Mouse (Mus musculus): ENCODE measurements at regions not wholly inside any gene's neighbourhood (a gene's known extent, or its start where the extent isn't known, plus 50 kb on each side); places are given as distances from the start of the nearest gene placed in this dataset.
A peak's percentile ranks its signal among the peaks of the same experiment; 100 is the strongest.

DNA sequence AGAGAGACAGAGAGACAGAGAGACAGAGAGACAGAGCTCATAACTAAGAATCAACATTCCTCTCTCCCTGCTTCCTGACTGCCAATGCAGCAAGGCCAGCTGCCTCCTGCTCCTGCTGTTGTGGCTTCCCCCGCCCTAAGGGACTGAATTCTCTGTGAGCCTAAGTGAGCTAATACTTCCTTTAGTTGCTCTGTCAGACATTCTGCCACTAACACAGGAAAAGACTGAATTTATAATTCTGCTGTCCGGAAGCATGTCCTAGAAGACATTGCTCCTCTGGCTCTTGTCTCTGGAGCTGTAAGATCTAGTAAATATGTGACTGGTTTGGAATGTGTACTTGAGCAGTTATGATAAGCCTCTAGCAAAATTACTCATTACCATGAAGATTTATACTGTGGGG is 176.7 kb downstream of the Pfkfb3 start:
- DNase-seq (ENCODE audit: low read depth in 1 of 2, low spot score in 2 of 2), result no peak
- 24% methylated on average over 2 of the region's 2 CpGs for WGBS
- TF ChIP-seq CTCF (IDR thresholded peaks at IDR 0.05; ENCODE audit: extremely low read depth, insufficient read depth, insufficient read length, insufficient replicate concordance) (no peak), POLR2A (IDR thresholded peaks at IDR 0.05; ENCODE audit: low read depth, low read length) (no peak)

DNA sequence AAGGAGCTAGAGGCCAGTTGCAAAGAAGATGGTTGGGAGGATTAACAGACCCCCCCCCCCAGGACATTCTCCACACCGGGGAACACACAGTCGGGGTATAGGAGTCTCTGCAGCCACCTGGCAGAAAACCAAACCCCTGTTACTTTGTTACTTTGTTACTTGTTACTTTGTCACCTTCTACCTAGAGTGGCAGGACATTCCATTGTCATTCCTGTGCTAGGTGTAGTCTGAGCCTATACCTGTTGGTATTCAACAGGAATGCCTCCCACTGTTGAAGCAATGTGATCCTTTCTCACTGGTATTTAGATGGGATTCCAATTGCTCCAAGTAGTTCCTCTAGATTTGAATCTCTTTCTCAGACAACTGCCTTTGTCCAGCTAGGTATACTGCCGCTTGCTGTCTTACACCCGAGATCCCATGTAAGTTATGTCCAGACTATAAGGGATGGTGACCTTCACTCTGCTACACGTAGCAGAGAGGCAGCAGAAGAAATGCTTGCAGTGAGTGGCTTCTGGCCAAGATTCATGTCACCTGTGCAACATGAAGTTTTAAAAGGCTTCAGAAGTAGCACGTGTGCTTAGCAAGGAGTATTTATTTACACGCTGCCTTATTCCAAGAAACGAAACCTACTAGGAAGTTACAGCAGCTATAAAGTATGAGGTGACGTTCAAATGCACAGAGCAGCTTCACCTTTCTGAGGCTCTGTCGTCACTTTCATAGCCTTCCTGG is 178.0 kb downstream of the Pfkfb3 start:
- 59% methylated on average over 10 of the region's 10 CpGs for WGBS
- H3K27me3 ChIP-seq (ENCODE audit: control insufficient read depth, insufficient read depth, low read length), result no peaks in the 10 kb centered on the region
- H3K27ac ChIP-seq (ENCODE audit: insufficient read depth, low read length), result no peak overlapping the region
- H3K4me3 ChIP-seq (ENCODE audit: extremely low read depth, insufficient read depth, insufficient read length), result no peak overlapping the region
- TF ChIP-seq POLR2A (IDR thresholded peaks at IDR 0.05; ENCODE audit: low read depth, low read length) (no peak), CTCF (IDR thresholded peaks at IDR 0.05; ENCODE audit: extremely low read depth, insufficient read depth, insufficient read length, insufficient replicate concordance) (no peak)
- DNase-seq (ENCODE audit: low read depth in 1 of 2, low spot score in 2 of 2), result no peak
- H3K36me3 ChIP-seq (ENCODE audit: control insufficient read depth, insufficient read depth, low read length), result no peaks in the 10 kb centered on the region
- peaks cover 17% of the 10 kb centered on the region; the same call in 1 of the 2 replicates for H3K4me1 ChIP-seq (ENCODE audit: control insufficient read depth, insufficient read depth, insufficient read length)

More for the DNA sequence above, 176.7 kb downstream of the Pfkfb3 start:
- Histone ChIP-seq H3K36me3 (ENCODE audit: control insufficient read depth, insufficient read depth, low read length) (no peaks in the 10 kb centered on the region), H3K27me3 (ENCODE audit: control insufficient read depth, insufficient read depth, low read length) (no peaks in the 10 kb centered on the region), H3K27ac (ENCODE audit: insufficient read depth, low read length) (no peak overlapping the region), H3K4me3 (ENCODE audit: extremely low read depth, insufficient read depth, insufficient read length) (no peak overlapping the region), H3K4me1 (ENCODE audit: control insufficient read depth, insufficient read depth, insufficient read length) (peaks cover 17% of the 10 kb centered on the region; the same call in 1 of the 2 replicates)

DNA sequence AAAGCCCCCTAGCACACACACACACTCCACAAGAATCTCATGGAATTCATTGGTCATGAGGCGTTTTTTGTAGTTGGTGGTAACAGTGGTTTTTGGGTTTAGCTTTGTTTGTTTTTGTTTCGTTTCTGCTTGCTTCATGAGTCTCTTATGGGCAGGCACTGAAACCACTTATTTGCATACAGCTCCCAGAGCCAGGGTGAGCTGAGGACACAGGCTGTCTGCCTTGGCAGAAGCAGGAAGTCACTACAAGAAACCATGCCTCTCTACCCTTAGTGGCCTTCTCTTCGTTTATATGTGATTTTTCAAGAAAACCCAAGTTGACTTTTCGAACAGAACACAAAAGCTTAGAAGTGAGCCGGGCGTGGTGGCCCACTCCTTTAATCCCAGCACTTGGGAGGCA is 178.8 kb downstream of the Pfkfb3 start:
- Histone ChIP-seq H3K36me3 (ENCODE audit: control insufficient read depth, insufficient read depth, low read length) (no peaks in the 10 kb centered on the region), H3K4me1 (ENCODE audit: control insufficient read depth, insufficient read depth, insufficient read length) (peaks cover 17% of the 10 kb centered on the region; the same call in 1 of the 2 replicates), H3K27ac (ENCODE audit: insufficient read depth, low read length) (no peak overlapping the region; the same call in 1 of the 2 replicates), H3K27me3 (ENCODE audit: control insufficient read depth, insufficient read depth, low read length) (no peaks in the 10 kb centered on the region), H3K4me3 (ENCODE audit: extremely low read depth, insufficient read depth, insufficient read length) (peak overlapping the region; percentile 47)
- TF ChIP-seq CTCF (IDR thresholded peaks at IDR 0.05; ENCODE audit: extremely low read depth, insufficient read depth, insufficient read length, insufficient replicate concordance) (no peak), POLR2A (IDR thresholded peaks at IDR 0.05; ENCODE audit: low read depth, low read length) (no peak)
- DNase-seq (ENCODE audit: low read depth in 1 of 2, low spot score in 2 of 2), result peak; percentile 69 to 82
- WGBS, result 4% methylated on average over 6 of the region's 6 CpGs

DNA sequence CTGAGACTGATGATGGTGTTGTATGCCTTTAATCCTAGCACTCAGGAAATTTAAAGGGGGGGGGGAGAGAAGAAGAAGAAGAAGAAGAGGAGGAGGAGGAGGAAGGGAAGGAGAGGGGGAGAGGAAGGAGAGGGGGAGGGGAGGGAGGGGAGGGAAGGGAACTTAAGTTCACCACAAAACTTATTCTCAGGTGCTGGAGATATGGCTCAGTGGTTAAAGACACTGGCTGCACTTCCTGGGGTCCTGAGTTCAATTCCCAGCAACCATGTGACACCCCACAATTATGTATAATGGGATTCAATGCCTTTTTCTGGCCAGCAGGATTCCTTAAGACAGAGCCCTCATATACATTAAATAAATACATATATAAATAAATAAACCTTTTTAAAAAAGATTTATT is 183.6 kb downstream of the Pfkfb3 start:
- H3K27ac ChIP-seq (ENCODE audit: insufficient read depth, low read length), result no peak overlapping the region
- TF ChIP-seq CTCF (IDR thresholded peaks at IDR 0.05; ENCODE audit: extremely low read depth, insufficient read depth, insufficient read length, insufficient replicate concordance), result no peak
- TF ChIP-seq POLR2A (IDR thresholded peaks at IDR 0.05; ENCODE audit: low read depth, low read length), result no peak
- H3K27me3 ChIP-seq (ENCODE audit: control insufficient read depth, insufficient read depth, low read length), result no peaks in the 10 kb centered on the region
- no peaks in the 10 kb centered on the region for H3K36me3 ChIP-seq (ENCODE audit: control insufficient read depth, insufficient read depth, low read length)
- no peak overlapping the region for H3K4me3 ChIP-seq (ENCODE audit: extremely low read depth, insufficient read depth, insufficient read length)
- peaks cover 3% of the 10 kb centered on the region; the same call in 1 of the 2 replicates for H3K4me1 ChIP-seq (ENCODE audit: control insufficient read depth, insufficient read depth, insufficient read length)
- DNase-seq (ENCODE audit: low read depth in 1 of 2, low spot score in 2 of 2), result no peak

DNA sequence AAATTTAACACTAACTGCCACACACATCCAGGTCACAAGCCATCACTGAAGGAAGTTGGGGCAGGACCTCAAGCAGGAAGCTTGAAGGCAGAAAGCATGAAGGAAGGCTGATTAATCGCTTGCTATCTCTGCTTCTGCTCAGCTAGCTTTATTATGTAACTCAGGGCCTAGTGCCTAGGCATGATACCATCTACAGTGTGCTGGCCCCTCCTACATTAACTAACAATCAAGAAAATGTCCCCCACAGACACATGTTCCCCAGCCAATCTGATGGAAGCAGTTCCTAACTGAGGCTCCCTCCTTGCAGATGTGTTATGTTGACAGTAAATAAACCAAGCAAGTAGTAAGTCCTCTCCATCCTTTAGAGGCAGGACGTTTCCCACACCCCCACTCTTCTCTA is 186.6 kb downstream of the Pfkfb3 start:
- H3K27ac ChIP-seq (ENCODE audit: insufficient read depth, low read length), result no peak overlapping the region
- no peaks in the 10 kb centered on the region for H3K36me3 ChIP-seq (ENCODE audit: control insufficient read depth, insufficient read depth, low read length)
- no peaks in the 10 kb centered on the region for H3K4me1 ChIP-seq (ENCODE audit: control insufficient read depth, insufficient read depth, insufficient read length)
- TF ChIP-seq CTCF (IDR thresholded peaks at IDR 0.05; ENCODE audit: extremely low read depth, insufficient read depth, insufficient read length, insufficient replicate concordance), result no peak
- no peak for TF ChIP-seq POLR2A (IDR thresholded peaks at IDR 0.05; ENCODE audit: low read depth, low read length)
- 47% methylated on average over 2 of the region's 2 CpGs for WGBS
- no peaks in the 10 kb centered on the region for H3K27me3 ChIP-seq (ENCODE audit: control insufficient read depth, insufficient read depth, low read length)
- H3K4me3 ChIP-seq (ENCODE audit: extremely low read depth, insufficient read depth, insufficient read length), result no peak overlapping the region
- DNase-seq (ENCODE audit: low read depth in 1 of 2, low spot score in 2 of 2), result no peak

DNA sequence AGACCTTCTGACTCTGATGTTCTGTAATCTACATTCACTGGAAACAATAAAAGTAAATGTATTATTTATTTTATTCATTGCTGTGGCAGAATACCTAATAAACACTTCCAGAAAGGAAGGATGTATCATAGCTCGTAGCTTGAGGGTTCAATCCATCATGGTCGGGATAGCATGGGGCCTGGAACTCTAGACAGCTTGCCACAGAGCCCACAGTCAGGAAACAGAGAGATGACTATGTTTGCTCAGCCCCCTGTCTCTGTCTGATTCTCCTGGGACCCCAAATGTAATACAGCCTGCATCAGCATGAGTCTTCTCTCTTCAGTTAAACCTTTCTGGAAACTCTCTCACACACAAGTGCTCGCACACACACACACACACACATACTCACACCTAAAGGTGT is 188.1 kb downstream of the Pfkfb3 start:
- no peaks in the 10 kb centered on the region for H3K36me3 ChIP-seq (ENCODE audit: control insufficient read depth, insufficient read depth, low read length)
- H3K4me1 ChIP-seq (ENCODE audit: control insufficient read depth, insufficient read depth, insufficient read length), result no peaks in the 10 kb centered on the region
- no peaks in the 10 kb centered on the region for H3K27me3 ChIP-seq (ENCODE audit: control insufficient read depth, insufficient read depth, low read length)
- DNase-seq (ENCODE audit: low read depth in 1 of 2, low spot score in 2 of 2), result no peak
- no peak overlapping the region for H3K27ac ChIP-seq (ENCODE audit: insufficient read depth, low read length)
- 66% methylated on average over 3 of the region's 3 CpGs for WGBS
- no peak overlapping the region for H3K4me3 ChIP-seq (ENCODE audit: extremely low read depth, insufficient read depth, insufficient read length)
- TF ChIP-seq POLR2A (IDR thresholded peaks at IDR 0.05; ENCODE audit: low read depth, low read length) (no peak), CTCF (IDR thresholded peaks at IDR 0.05; ENCODE audit: extremely low read depth, insufficient read depth, insufficient read length, insufficient replicate concordance) (no peak)

DNA sequence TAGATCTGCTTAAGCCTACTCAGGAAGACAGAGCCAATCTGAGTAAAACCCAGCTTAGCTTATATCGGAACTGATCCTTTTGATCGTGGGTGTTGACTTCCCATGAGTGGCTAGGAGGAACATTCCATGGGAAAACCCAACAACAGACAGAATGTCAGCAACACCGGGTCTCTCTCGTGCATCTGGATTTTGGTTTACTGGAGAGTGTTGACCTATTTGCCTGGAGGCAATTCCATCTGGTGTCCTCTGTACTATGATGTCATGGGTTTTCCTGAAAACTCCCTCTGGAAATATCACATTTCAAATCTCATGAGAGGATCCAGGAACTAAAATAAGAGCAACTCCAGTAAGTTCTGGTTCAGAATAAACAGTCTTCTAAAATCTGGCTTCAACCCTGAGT is 188.5 kb downstream of the Pfkfb3 start:
- no peak overlapping the region for H3K27ac ChIP-seq (ENCODE audit: insufficient read depth, low read length)
- TF ChIP-seq CTCF (IDR thresholded peaks at IDR 0.05; ENCODE audit: extremely low read depth, insufficient read depth, insufficient read length, insufficient replicate concordance) (no peak), POLR2A (IDR thresholded peaks at IDR 0.05; ENCODE audit: low read depth, low read length) (no peak)
- no peak overlapping the region for H3K4me3 ChIP-seq (ENCODE audit: extremely low read depth, insufficient read depth, insufficient read length)
- no peak for DNase-seq (ENCODE audit: low read depth in 1 of 2, low spot score in 2 of 2)
- 0 out of 2 replicates have a peak, but pooled peaks cover under 1% of the 10 kb centered on the region for H3K4me1 ChIP-seq (ENCODE audit: control insufficient read depth, insufficient read depth, insufficient read length)
- WGBS, result 92% methylated on average over 4 of the region's 4 CpGs
- no peaks in the 10 kb centered on the region for H3K27me3 ChIP-seq (ENCODE audit: control insufficient read depth, insufficient read depth, low read length)
- H3K36me3 ChIP-seq (ENCODE audit: control insufficient read depth, insufficient read depth, low read length), result no peaks in the 10 kb centered on the region
